Mouse (Mus musculus) intestine, embryonic 15.5 days (tissue): ENCODE measurements at regions not wholly inside any gene's neighbourhood (a gene's known extent, or its start where the extent isn't known, plus 50 kb on each side); places are given as distances from the start of the nearest gene placed in this dataset.

ENCODE experiments used
- ATAC-seq: fragments of 200-750 bp; cut with Nextera tagmentation; 2 replicates; pipeline ENCODE4 v1.8.0; 2017; ENCODE audit warnings: moderate TSS enrichment, moderate library complexity
- H3K27ac ChIP-seq: fragments of 300-500 bp; sonication (generic); 2 replicates; pipeline ENCODE4 v1.5.1; 2015; ENCODE audit warnings: mild to moderate bottlenecking, inconsistent platforms
- H3K27me3 ChIP-seq: fragments of 300-500 bp; sonication (generic); replicated peaks from 2 replicates; pipeline ENCODE4 v1.6.1; 2015; ENCODE audit warnings: inconsistent platforms
- H3K36me3 ChIP-seq: fragments of 300-500 bp; sonication (generic); 2 replicates; pipeline ENCODE4 v1.6.1; 2015; ENCODE audit warnings: inconsistent platforms
- H3K4me1 ChIP-seq: fragments of 300-500 bp; sonication (generic); replicated peaks from 2 replicates; pipeline ENCODE4 v1.6.1; 2015; ENCODE audit warnings: inconsistent platforms
- H3K4me2 ChIP-seq: fragments of 300-500 bp; sonication (generic); replicated peaks from 2 replicates; pipeline ENCODE4 v1.6.1; 2015; ENCODE audit warnings: mild to moderate bottlenecking, inconsistent platforms
- H3K4me3 ChIP-seq: fragments of 300-500 bp; sonication (generic); replicated peaks from 2 replicates; pipeline ENCODE4 v1.5.1; 2015; ENCODE audit warnings: inconsistent platforms
- H3K9ac ChIP-seq: fragments of 300-500 bp; sonication (generic); 2 replicates; pipeline ENCODE4 v1.6.1; 2015; ENCODE audit warnings: inconsistent platforms
- H3K9me3 ChIP-seq: fragments of 300-500 bp; sonication (generic); 2 replicates; pipeline ENCODE4 v1.6.1; 2016; ENCODE audit warnings: inconsistent platforms
- WGBS: fragments of 180-500 bp; shearing (Covaris S2); methylation state at CpG from one replicate; pipeline ENCODE4 v1.1.7; 2015; 5-methylcytosine and 5-hydroxymethylcytosine counted together

GRCm38 (mm10) chr10:17016854-17017253, 706.2 kb upstream of the Cited2 start:
- Histone ChIP-seq H3K9ac (no peak overlapping the region), H3K36me3 (no peaks in the 10 kb centered on the region), H3K9me3 (no peaks in the 10 kb centered on the region), H3K27me3 (no peaks in the 10 kb centered on the region), H3K27ac (no peak overlapping the region), H3K4me2 (no peak overlapping the region), H3K4me1 (no peaks in the 10 kb centered on the region), H3K4me3 (no peak overlapping the region)
- whole genome bisulfite sequencing: 75% methylated on average over 4 of the region's 4 CpGs
- no peak for ATAC-seq

- H3K4me3 ChIP-seq: no peak overlapping the region
- H3K4me1 ChIP-seq: no peaks in the 10 kb centered on the region
- H3K4me2 ChIP-seq: no peak overlapping the region
- H3K9ac ChIP-seq: no peak overlapping the region
- ATAC-seq: no peak
- WGBS: 77% methylated on average over 5 of the region's 5 CpGs
- H3K36me3 ChIP-seq: no peaks in the 10 kb centered on the region
- no peak overlapping the region for H3K27ac ChIP-seq
- no peaks in the 10 kb centered on the region for H3K9me3 ChIP-seq
- H3K27me3 ChIP-seq: no peaks in the 10 kb centered on the region
These were observed 700.5 kb upstream of the Cited2 start for GRCm38 (mm10) chr10:17022216-17023158.

GRCm38 (mm10) chr10:17023571-17024293, 699.3 kb upstream of the Cited2 start:
- no peaks in the 10 kb centered on the region for H3K9me3 ChIP-seq
- WGBS: 67% methylated on average over 13 of the region's 13 CpGs
- ATAC-seq: peak; percentile 28; the same call in 1 of the 2 replicates

GRCm38 (mm10) chr10:17024294-17024665, 698.7 kb upstream of the Cited2 start:
- Histone ChIP-seq H3K9me3 (no peaks in the 10 kb centered on the region), H3K4me2 (no peak overlapping the region), H3K36me3 (no peaks in the 10 kb centered on the region), H3K27me3 (no peaks in the 10 kb centered on the region), H3K4me1 (no peaks in the 10 kb centered on the region), H3K27ac (no peak overlapping the region), H3K4me3 (no peak overlapping the region), H3K9ac (no peak overlapping the region)
- no peak for ATAC-seq
- WGBS: 85% methylated on average over 1 of the region's 1 CpGs

More at GRCm38 (mm10) chr10:17023571-17024293, 699.3 kb upstream of the Cited2 start:
- no peak overlapping the region for H3K4me2 ChIP-seq
- no peaks in the 10 kb centered on the region for H3K27me3 ChIP-seq
- H3K27ac ChIP-seq: no peak overlapping the region
- H3K9ac ChIP-seq: no peak overlapping the region
- H3K4me1 ChIP-seq: no peaks in the 10 kb centered on the region
- H3K4me3 ChIP-seq: no peak overlapping the region
- no peaks in the 10 kb centered on the region for H3K36me3 ChIP-seq

DNA sequence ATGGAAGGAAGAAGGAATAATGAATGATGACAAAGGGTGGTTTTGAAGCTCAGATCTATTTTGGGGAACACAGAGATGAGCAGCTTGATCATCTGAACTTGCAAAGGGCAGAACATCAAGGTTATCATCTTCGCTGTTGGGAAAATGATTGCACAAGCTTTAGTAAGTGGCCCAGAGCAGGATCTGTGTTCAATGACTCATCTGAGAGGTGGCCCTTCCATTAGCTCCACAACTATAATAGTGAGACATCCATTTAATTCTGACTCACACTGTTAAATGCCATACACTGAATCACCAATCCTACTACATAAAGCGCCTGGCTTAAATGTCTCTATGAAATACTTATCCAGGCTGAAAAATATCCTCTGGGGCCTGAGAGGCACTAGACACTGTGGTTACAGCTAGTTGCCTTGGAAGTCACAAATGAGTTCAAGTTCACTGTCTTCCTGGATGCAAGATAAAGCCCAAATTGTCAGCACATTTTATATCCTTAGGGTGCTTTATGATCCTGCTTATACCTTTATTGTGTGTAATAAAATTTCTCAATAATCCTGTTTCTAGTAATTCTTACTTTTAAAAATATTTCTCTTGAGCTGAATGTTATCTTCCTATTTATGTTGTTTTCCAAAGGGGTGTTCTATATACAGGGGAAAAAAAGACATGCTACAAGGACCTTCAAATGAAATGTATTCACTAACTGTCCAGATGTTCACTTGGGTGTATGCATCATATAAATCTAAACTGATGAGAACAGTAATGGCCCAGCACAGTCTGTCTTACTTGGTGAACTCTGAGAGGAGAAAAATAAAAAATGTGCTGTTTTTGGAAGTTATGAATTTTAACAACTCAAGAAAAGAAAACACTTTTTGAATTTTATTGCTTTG, 687.9 kb upstream of the Cited2 start:
- Histone ChIP-seq H3K9ac (no peak overlapping the region), H3K4me1 (no peaks in the 10 kb centered on the region), H3K27ac (no peak overlapping the region), H3K27me3 (no peaks in the 10 kb centered on the region), H3K4me2 (no peak overlapping the region), H3K36me3 (no peaks in the 10 kb centered on the region), H3K4me3 (no peak overlapping the region), H3K9me3 (no peaks in the 10 kb centered on the region)
- WGBS: 77% methylated on average over 2 of the region's 2 CpGs
- peak; percentile 74 for ATAC-seq

DNA sequence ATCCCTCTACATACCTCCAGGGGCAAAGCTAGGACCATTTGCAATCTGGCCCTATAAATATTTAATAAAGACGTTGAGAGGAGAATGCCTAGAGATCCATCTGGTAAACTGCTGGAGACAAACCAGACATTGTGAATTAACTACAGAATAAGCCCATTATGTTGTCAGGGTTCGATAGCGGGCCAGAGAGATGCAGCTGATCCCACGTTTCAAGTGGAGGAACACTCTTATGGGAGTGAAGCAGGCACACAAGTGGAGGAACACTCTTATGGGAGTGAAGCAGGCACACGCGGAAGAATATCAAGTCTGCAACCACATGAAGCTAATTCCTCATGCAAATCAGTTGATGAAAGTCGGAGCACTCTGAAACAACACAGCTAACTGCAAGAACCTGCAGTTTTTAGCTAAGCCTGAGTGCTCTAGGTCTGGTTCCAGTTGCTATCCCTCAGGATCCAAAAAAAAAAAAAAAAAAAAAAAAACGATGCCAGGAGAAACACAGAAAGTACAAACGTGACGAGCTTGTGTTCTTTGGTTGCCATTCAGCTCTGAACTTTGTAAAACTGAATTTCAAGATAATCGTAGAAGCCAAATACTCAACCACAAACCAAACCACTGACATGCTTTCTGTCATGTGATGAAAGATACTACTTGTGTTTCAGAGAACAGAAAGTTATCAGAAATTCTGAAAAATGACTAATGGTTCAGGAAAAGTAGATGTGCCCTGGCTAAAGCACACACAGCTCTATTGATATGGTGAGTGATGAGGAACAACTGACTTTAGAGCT, 684.6 kb upstream of the Cited2 start:
- Histone ChIP-seq H3K9me3 (no peaks in the 10 kb centered on the region), H3K4me1 (no peaks in the 10 kb centered on the region), H3K4me2 (no peak overlapping the region), H3K4me3 (no peak overlapping the region), H3K27me3 (no peaks in the 10 kb centered on the region), H3K27ac (no peak overlapping the region), H3K36me3 (no peaks in the 10 kb centered on the region), H3K9ac (no peak overlapping the region)
- ATAC-seq: no peak
- WGBS: 65% methylated on average over 11 of the region's 11 CpGs

- 68% methylated on average over 1 of the region's 1 CpGs for WGBS
- H3K4me3 ChIP-seq: no peak overlapping the region
- H3K9me3 ChIP-seq: no peaks in the 10 kb centered on the region
- no peaks in the 10 kb centered on the region for H3K36me3 ChIP-seq
- no peaks in the 10 kb centered on the region for H3K4me1 ChIP-seq
- no peak overlapping the region for H3K4me2 ChIP-seq
- H3K27me3 ChIP-seq: no peaks in the 10 kb centered on the region
- no peak overlapping the region for H3K9ac ChIP-seq
- ATAC-seq: no peak
- no peak overlapping the region for H3K27ac ChIP-seq
These were observed 680.9 kb upstream of the Cited2 start for GRCm38 (mm10) chr10:17042090-17042489.

- Histone ChIP-seq H3K36me3 (no peaks in the 10 kb centered on the region), H3K9ac (no peak overlapping the region), H3K4me1 (no peaks in the 10 kb centered on the region), H3K27ac (0 out of 2 replicates have a peak overlapping the region, but pooled peaks have one; percentile 22), H3K4me2 (no peak overlapping the region), H3K4me3 (no peak overlapping the region), H3K9me3 (no peaks in the 10 kb centered on the region), H3K27me3 (no peaks in the 10 kb centered on the region)
- ATAC-seq: no peak
- WGBS: 71% methylated on average over 3 of the region's 3 CpGs
These were observed 680.0 kb upstream of the Cited2 start for GRCm38 (mm10) chr10:17042973-17043372.

DNA sequence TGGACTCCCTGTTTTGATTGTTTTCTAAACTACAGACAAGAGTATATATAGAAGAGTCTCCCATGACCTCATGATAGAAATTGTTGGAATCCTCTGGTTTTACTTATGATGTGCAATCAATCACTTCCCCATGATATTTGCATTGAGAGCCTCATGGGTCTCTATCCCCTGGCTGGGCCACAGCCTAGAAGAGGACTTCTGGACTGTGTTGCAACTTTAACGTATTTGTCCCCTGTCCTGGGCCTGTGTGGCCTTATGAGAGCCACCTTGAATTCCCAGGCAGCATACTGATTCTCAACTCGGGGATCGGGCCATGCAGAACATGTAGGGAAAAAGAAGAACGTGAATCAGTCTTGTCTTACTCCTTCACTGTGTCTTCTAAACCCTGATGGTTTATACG, 676.3 kb upstream of the Cited2 start:
- Histone ChIP-seq H3K4me1 (no peaks in the 10 kb centered on the region), H3K4me3 (no peak overlapping the region)
- WGBS: 89% methylated on average over 5 of the region's 5 CpGs

DNA sequence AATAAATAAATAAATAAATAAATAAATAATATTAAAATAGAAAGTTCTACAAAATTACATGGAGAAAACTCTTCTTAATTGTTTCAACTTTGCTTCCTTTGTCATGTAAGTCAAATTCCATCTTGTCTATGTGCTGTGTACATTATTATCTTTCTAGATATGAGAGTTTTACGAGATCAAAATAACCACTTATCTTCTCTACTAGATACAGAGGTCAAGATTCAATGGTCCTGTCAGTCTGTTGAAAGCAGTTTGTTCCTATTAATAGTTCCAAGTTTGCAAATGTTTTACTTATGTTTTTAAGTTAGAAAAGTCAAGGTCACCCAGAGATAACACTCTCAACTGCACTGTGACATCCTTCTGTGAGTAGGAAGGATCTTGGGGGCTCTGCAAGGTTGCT, 650.1 kb upstream of the Cited2 start:
- no peaks in the 10 kb centered on the region for H3K9me3 ChIP-seq
- no peaks in the 10 kb centered on the region for H3K27me3 ChIP-seq
- no peak overlapping the region for H3K4me3 ChIP-seq
- peak overlapping the region; percentile 13; the same call in 1 of the 2 replicates for H3K27ac ChIP-seq
- H3K9ac ChIP-seq: no peak overlapping the region
- no peaks in the 10 kb centered on the region for H3K36me3 ChIP-seq
- no peak overlapping the region for H3K4me2 ChIP-seq
- 62% methylated on average over 1 of the region's 1 CpGs for WGBS
- 0 out of 2 replicates have a peak, but pooled peaks cover 2% of the 10 kb centered on the region for H3K4me1 ChIP-seq
- ATAC-seq: peak; percentile 73

More for the DNA sequence above, 676.3 kb upstream of the Cited2 start:
- no peaks in the 10 kb centered on the region for H3K36me3 ChIP-seq
- no peak overlapping the region for H3K9ac ChIP-seq
- no peak overlapping the region for H3K4me2 ChIP-seq
- no peaks in the 10 kb centered on the region for H3K9me3 ChIP-seq
- no peaks in the 10 kb centered on the region for H3K27me3 ChIP-seq
- no peak for ATAC-seq
- H3K27ac ChIP-seq: no peak overlapping the region

- H3K4me1 ChIP-seq: 0 out of 2 replicates have a peak, but pooled peaks cover 2% of the 10 kb centered on the region
- ATAC-seq: no peak
- no peaks in the 10 kb centered on the region for H3K9me3 ChIP-seq
- no peaks in the 10 kb centered on the region for H3K36me3 ChIP-seq
- no peaks in the 10 kb centered on the region for H3K27me3 ChIP-seq
- no peak overlapping the region for H3K9ac ChIP-seq
- no peak overlapping the region for H3K4me3 ChIP-seq
- 84% methylated on average over 1 of the region's 1 CpGs for WGBS
- H3K27ac ChIP-seq: no peak overlapping the region
- no peak overlapping the region for H3K4me2 ChIP-seq
These were observed 649.0 kb upstream of the Cited2 start for GRCm38 (mm10) chr10:17074013-17074401.
